In genomic region chr5:6983993-6984392, GRCm38 (mm10) we compare ENCODE assay signal across 12 mouse cellular contexts.
"Had no signal": no experiment of that assay in that cellular context is flagged by ENCODE, and none has a peak within 500 bp of the region (broad histone marks: within the 10 kb centered on the region; RNA-seq: fewer than 3 reads in every experiment).

No protein-coding gene starts in this region.

- ATAC-seq: intestine, embryonic 16.5 days; liver, postnatal 0 days; lung, postnatal 0 days; midbrain, embryonic 15.5 days had no signal

- DNase-seq: kidney, adult 18-20 months; kidney, adult 9 months; kidney, postnatal 14 days; kidney, postnatal 4 days; liver, postnatal 0 days; lung, embryonic 14.5 days; right cerebral cortex, postnatal 25 days; thymus, adult 18-20 months; thymus, postnatal 36 days had no signal
